Mouse (Mus musculus) midbrain, embryonic 12.5 days (tissue): ENCODE measurements around the gene Kcnq1. TPM values are rescaled to one million over a fixed set of nuclear protein-coding genes. Genes with fewer than 3 reads are reported as not detected.

Source experiments
- ATAC-seq: fragments of 200-750 bp; cut with Nextera tagmentation; 2 replicates; pipeline ENCODE4 v1.8.0; 2017; ENCODE audit warnings: low read depth, moderate TSS enrichment, moderate library complexity; ENCODE audit not compliant: low FRiP score
- H3K27ac ChIP-seq: fragments of 300-500 bp; sonication (generic); replicated peaks from 2 replicates; pipeline ENCODE4 v1.5.1; 2016; ENCODE audit warnings: mild to moderate bottlenecking
- H3K27me3 ChIP-seq: fragments of 300-500 bp; sonication (generic); 2 replicates; pipeline ENCODE4 v1.6.1; 2016; ENCODE audit warnings: mild to moderate bottlenecking
- H3K36me3 ChIP-seq: fragments of 300-500 bp; sonication (generic); 2 replicates; pipeline ENCODE4 v1.6.1; 2016
- H3K4me1 ChIP-seq: fragments of 300-500 bp; sonication (generic); 2 replicates; pipeline ENCODE4 v1.6.1; 2016
- H3K4me2 ChIP-seq: fragments of 300-500 bp; sonication (generic); replicated peaks from 2 replicates; pipeline ENCODE4 v1.6.1; 2016; ENCODE audit warnings: mild to moderate bottlenecking, moderate library complexity
- H3K4me3 ChIP-seq: fragments of 300-500 bp; sonication (generic); 2 replicates; pipeline ENCODE4 v1.5.1; 2016; ENCODE audit warnings: mild to moderate bottlenecking
- H3K9ac ChIP-seq: fragments of 300-500 bp; sonication (generic); replicated peaks from 2 replicates; pipeline ENCODE4 v1.6.1; 2016; ENCODE audit warnings: mild to moderate bottlenecking, moderate library complexity
- H3K9me3 ChIP-seq: fragments of 300-500 bp; sonication (generic); 2 replicates; pipeline ENCODE4 v1.6.1; 2016; ENCODE audit warnings: mild to moderate bottlenecking
- WGBS: fragments of 180-500 bp; shearing (Covaris S2); methylation state at CpG from one replicate; pipeline ENCODE4 v1.1.7; 2016; 5-methylcytosine and 5-hydroxymethylcytosine counted together
- polyA plus RNA-seq: library from polyadenylated mRNA; unstranded; fragments of >200 nt; fragmentation: Nextera tagmentation; extraction: Ambion mirVana; gene quantifications from 2 replicates; pipeline ENCODE4 v1.2.1, GENCODE M21; 2016

The Kcnq1 gene
- 0.98 and 2.0 TPM in 2 replicates for polyA plus RNA-seq

GRCm38 (mm10) chr7:143106062-143106461 is at the start of gene Kcnq1:
Kcnq1 (plus strand) TSS chr7:143106362.
- peaks cover 57% of the 10 kb centered on the region for H3K27me3 ChIP-seq
- peak within 1 kb of the TSS; percentile 44 for H3K4me2 ChIP-seq
- 0 out of 2 replicates have a peak within 1 kb of the TSS, but pooled peaks have one; percentile 20 for H3K9ac ChIP-seq
- H3K9me3 ChIP-seq, result no peaks in the 10 kb centered on the region
- peak within 1 kb of the TSS; percentile 27 for H3K4me3 ChIP-seq
- 66% methylated on average over 4 of the region's 4 CpGs for WGBS
- H3K27ac ChIP-seq, result no peak within 1 kb of the TSS
- no peak for ATAC-seq
- H3K4me1 ChIP-seq, result peaks cover 8% of the 10 kb centered on the region
- no peaks in the 10 kb centered on the region for H3K36me3 ChIP-seq

GRCm38 (mm10) chr7:143057023-143057422 is 49.1 kb upstream of the Kcnq1 start:
- no peaks in the 10 kb centered on the region; the same call in 1 of the 2 replicates for H3K27me3 ChIP-seq
- H3K9me3 ChIP-seq, result no peaks in the 10 kb centered on the region
- H3K9ac ChIP-seq, result no peak overlapping the region
- peaks cover 27% of the 10 kb centered on the region for H3K4me1 ChIP-seq
- no peak overlapping the region for H3K4me2 ChIP-seq
- H3K36me3 ChIP-seq, result peaks cover 18% of the 10 kb centered on the region
- ATAC-seq, result no peak
- H3K27ac ChIP-seq, result no peak overlapping the region
- H3K4me3 ChIP-seq, result no peak overlapping the region
- WGBS, result 85% methylated on average over 5 of the region's 5 CpGs

GRCm38 (mm10) chr7:143057667-143058220 is 48.4 kb upstream of the Kcnq1 start:
- Histone ChIP-seq H3K4me1 (peaks cover 26% of the 10 kb centered on the region), H3K27me3 (no peaks in the 10 kb centered on the region)
- no peak for ATAC-seq

GRCm38 (mm10) chr7:143058221-143058697 is 47.9 kb upstream of the Kcnq1 start:
- no peak overlapping the region for H3K27ac ChIP-seq
- no peak overlapping the region for H3K4me3 ChIP-seq
- no peaks in the 10 kb centered on the region for H3K27me3 ChIP-seq
- ATAC-seq, result no peak
- WGBS, result 82% methylated on average over 5 of the region's 5 CpGs
- H3K9ac ChIP-seq, result no peak overlapping the region
- no peak overlapping the region for H3K4me2 ChIP-seq
- H3K4me1 ChIP-seq, result peaks cover 26% of the 10 kb centered on the region
- H3K36me3 ChIP-seq, result peaks cover 30% of the 10 kb centered on the region
- no peaks in the 10 kb centered on the region for H3K9me3 ChIP-seq

More at GRCm38 (mm10) chr7:143057667-143058220, 48.4 kb upstream of the Kcnq1 start:
- Histone ChIP-seq H3K36me3 (peaks cover 25% of the 10 kb centered on the region), H3K4me3 (no peak overlapping the region), H3K4me2 (no peak overlapping the region), H3K9ac (no peak overlapping the region), H3K27ac (no peak overlapping the region), H3K9me3 (no peaks in the 10 kb centered on the region)
- 87% methylated on average over 9 of the region's 9 CpGs for WGBS

- Histone ChIP-seq H3K27ac (0 out of 2 replicates have a peak overlapping the region, but pooled peaks have one; percentile 20), H3K4me1 (peaks cover 15% of the 10 kb centered on the region), H3K4me3 (no peak overlapping the region), H3K9me3 (no peaks in the 10 kb centered on the region), H3K36me3 (peaks cover 41% of the 10 kb centered on the region), H3K27me3 (no peaks in the 10 kb centered on the region), H3K4me2 (no peak overlapping the region), H3K9ac (no peak overlapping the region)
- WGBS, result 75% methylated on average over 5 of the region's 5 CpGs
- ATAC-seq, result no peak
Observed at GRCm38 (mm10) chr7:143059202-143059870, 46.8 kb upstream of the Kcnq1 start.

- Histone ChIP-seq H3K4me1 (peaks cover 2% of the 10 kb centered on the region; the same call in 1 of the 2 replicates), H3K27ac (no peak overlapping the region), H3K4me2 (no peak overlapping the region), H3K9ac (no peak overlapping the region), H3K4me3 (no peak overlapping the region), H3K9me3 (no peaks in the 10 kb centered on the region), H3K27me3 (no peaks in the 10 kb centered on the region), H3K36me3 (peaks cover 60% of the 10 kb centered on the region)
- 87% methylated on average over 2 of the region's 2 CpGs for WGBS
- no peak for ATAC-seq
Observed at GRCm38 (mm10) chr7:143062704-143063103, 43.5 kb upstream of the Kcnq1 start.

- Histone ChIP-seq H3K9ac (no peak overlapping the region), H3K4me3 (no peak overlapping the region), H3K4me2 (no peak overlapping the region), H3K9me3 (no peaks in the 10 kb centered on the region), H3K27me3 (no peaks in the 10 kb centered on the region), H3K27ac (no peak overlapping the region), H3K4me1 (peaks cover 12% of the 10 kb centered on the region), H3K36me3 (peaks cover 63% of the 10 kb centered on the region)
- ATAC-seq, result no peak
- 30% methylated on average over 6 of the region's 6 CpGs for WGBS
Observed at GRCm38 (mm10) chr7:143064226-143064625, 41.9 kb upstream of the Kcnq1 start.

- H3K4me2 ChIP-seq, result no peak overlapping the region
- no peak for ATAC-seq
- no peak overlapping the region for H3K9ac ChIP-seq
- H3K9me3 ChIP-seq, result no peaks in the 10 kb centered on the region
- 89% methylated on average over 2 of the region's 2 CpGs for WGBS
- no peaks in the 10 kb centered on the region for H3K27me3 ChIP-seq
- H3K27ac ChIP-seq, result no peak overlapping the region
- no peak overlapping the region for H3K4me3 ChIP-seq
- peaks cover 63% of the 10 kb centered on the region for H3K36me3 ChIP-seq
- H3K4me1 ChIP-seq, result peaks cover 21% of the 10 kb centered on the region
Observed at GRCm38 (mm10) chr7:143065692-143066091, 40.5 kb upstream of the Kcnq1 start.

- Histone ChIP-seq H3K36me3 (peaks cover 57% of the 10 kb centered on the region), H3K9me3 (no peaks in the 10 kb centered on the region), H3K4me1 (peaks cover 30% of the 10 kb centered on the region), H3K27ac (peak overlapping the region; percentile 94), H3K27me3 (no peaks in the 10 kb centered on the region), H3K9ac (no peak overlapping the region), H3K4me2 (no peak overlapping the region), H3K4me3 (no peak overlapping the region)
- no peak for ATAC-seq
- 79% methylated on average over 2 of the region's 2 CpGs for WGBS
Observed at GRCm38 (mm10) chr7:143067469-143067868, 38.7 kb upstream of the Kcnq1 start.

- H3K9me3 ChIP-seq, result no peaks in the 10 kb centered on the region
- H3K27ac ChIP-seq, result peak overlapping the region; percentile 94
- peaks cover 53% of the 10 kb centered on the region for H3K36me3 ChIP-seq
- peak overlapping the region; percentile 65; the same call in 1 of the 2 replicates for H3K9ac ChIP-seq
- whole genome bisulfite sequencing, result 85% methylated on average over 3 of the region's 3 CpGs
- H3K4me3 ChIP-seq, result peak overlapping the region; percentile 64
- no peaks in the 10 kb centered on the region for H3K27me3 ChIP-seq
- no peak for ATAC-seq
- peaks cover 30% of the 10 kb centered on the region for H3K4me1 ChIP-seq
- peak overlapping the region; percentile 64 for H3K4me2 ChIP-seq
Observed at GRCm38 (mm10) chr7:143067897-143068296, 38.3 kb upstream of the Kcnq1 start.

- peak overlapping the region; percentile 64 for H3K4me3 ChIP-seq
- H3K9ac ChIP-seq, result peak overlapping the region; percentile 65
- peaks cover 48% of the 10 kb centered on the region for H3K36me3 ChIP-seq
- no peaks in the 10 kb centered on the region for H3K27me3 ChIP-seq
- peak; percentile 1; the same call in 1 of the 2 replicates for ATAC-seq
- WGBS, result 46% methylated on average over 13 of the region's 13 CpGs
- peak overlapping the region; percentile 64 for H3K4me2 ChIP-seq
- H3K27ac ChIP-seq, result peak overlapping the region; percentile 94
- peaks cover 30% of the 10 kb centered on the region for H3K4me1 ChIP-seq
- H3K9me3 ChIP-seq, result no peaks in the 10 kb centered on the region
Observed at GRCm38 (mm10) chr7:143068316-143068881, 37.8 kb upstream of the Kcnq1 start.
